Mouse (Mus musculus) heart, embryonic 13.5 days (tissue): ENCODE measurements at regions not wholly inside any gene's neighbourhood (a gene's known extent, or its start where the extent isn't known, plus 50 kb on each side); places are given as distances from the start of the nearest gene placed in this dataset.
A peak's percentile ranks its signal among the peaks of the same experiment; 100 is the strongest.

ENCODE experiments used
- ATAC-seq: fragments of 200-750 bp; cut with Nextera tagmentation; 2 replicates; pipeline ENCODE4 v1.8.0; 2017; ENCODE audit warnings: moderate TSS enrichment; ENCODE audit not compliant: insufficient number of reproducible peaks, low FRiP score, low TSS enrichment; ENCODE audit errors: extremely low read depth
- H3K27ac ChIP-seq: fragments of 300-500 bp; sonication (generic); replicated peaks from 2 replicates; pipeline ENCODE4 v1.5.1; 2015; ENCODE audit warnings: moderate library complexity, mild to moderate bottlenecking, inconsistent platforms
- H3K27me3 ChIP-seq: fragments of 300-500 bp; sonication (generic); replicated peaks from 2 replicates; pipeline ENCODE4 v1.6.1; 2015; ENCODE audit warnings: mild to moderate bottlenecking, inconsistent platforms
- H3K36me3 ChIP-seq: fragments of 300-500 bp; sonication (generic); 2 replicates; pipeline ENCODE4 v1.6.1; 2015; ENCODE audit warnings: mild to moderate bottlenecking, inconsistent platforms
- H3K4me1 ChIP-seq: fragments of 300-500 bp; sonication (generic); 2 replicates; pipeline ENCODE4 v1.6.1; 2015; ENCODE audit warnings: inconsistent platforms
- H3K4me2 ChIP-seq: fragments of 300-500 bp; sonication (generic); 2 replicates; pipeline ENCODE4 v1.6.1; 2015; ENCODE audit warnings: inconsistent platforms, mild to moderate bottlenecking, moderate library complexity
- H3K4me3 ChIP-seq: fragments of 300-500 bp; sonication (generic); 2 replicates; pipeline ENCODE4 v1.5.1; 2015; ENCODE audit warnings: moderate library complexity, mild to moderate bottlenecking, inconsistent platforms
- H3K9ac ChIP-seq: fragments of 300-500 bp; sonication (generic); 2 replicates; pipeline ENCODE4 v1.6.1; 2015; ENCODE audit warnings: inconsistent platforms, mild to moderate bottlenecking, moderate library complexity
- H3K9me3 ChIP-seq: fragments of 300-500 bp; sonication (generic); 2 replicates; pipeline ENCODE4 v1.6.1; 2016; ENCODE audit warnings: inconsistent platforms
- WGBS: fragments of 180-500 bp; shearing (Covaris S2); methylation state at CpG from one replicate; pipeline ENCODE4 v1.1.7; 2015; ENCODE audit warnings: mixed read lengths; 5-methylcytosine and 5-hydroxymethylcytosine counted together

- Histone ChIP-seq H3K27me3 (no peaks in the 10 kb centered on the region), H3K4me3 (no peak overlapping the region), H3K27ac (no peak overlapping the region), H3K9me3 (no peaks in the 10 kb centered on the region), H3K36me3 (no peaks in the 10 kb centered on the region), H3K9ac (no peak overlapping the region), H3K4me2 (no peak overlapping the region), H3K4me1 (no peaks in the 10 kb centered on the region)
- no peak for ATAC-seq
- WGBS: 62% methylated on average over 8 of the region's 8 CpGs
These were observed 192.3 kb upstream of the Snx19 start for GRCm38 (mm10) chr9:30234501-30235163.

GRCm38 (mm10) chr9:30235791-30236190 is 191.1 kb upstream of the Snx19 start:
- Histone ChIP-seq H3K4me3 (no peak overlapping the region), H3K4me2 (no peak overlapping the region), H3K36me3 (no peaks in the 10 kb centered on the region), H3K27me3 (no peaks in the 10 kb centered on the region), H3K9me3 (no peaks in the 10 kb centered on the region), H3K9ac (no peak overlapping the region), H3K4me1 (no peaks in the 10 kb centered on the region), H3K27ac (no peak overlapping the region)
- ATAC-seq: no peak
- WGBS: 72% methylated on average over 3 of the region's 3 CpGs

GRCm38 (mm10) chr9:30242107-30242506 is 184.8 kb upstream of the Snx19 start:
- 77% methylated on average over 5 of the region's 5 CpGs for WGBS
- no peaks in the 10 kb centered on the region for H3K36me3 ChIP-seq
- H3K27ac ChIP-seq: no peak overlapping the region

GRCm38 (mm10) chr9:30264533-30265168 is 162.3 kb upstream of the Snx19 start:
- ATAC-seq: no peak
- H3K36me3 ChIP-seq: no peaks in the 10 kb centered on the region
- no peak overlapping the region for H3K4me3 ChIP-seq
- WGBS: 33% methylated on average over 11 of the region's 11 CpGs
- H3K27me3 ChIP-seq: 0 out of 2 replicates have a peak, but pooled peaks cover 4% of the 10 kb centered on the region
- no peak overlapping the region for H3K4me2 ChIP-seq
- H3K9ac ChIP-seq: no peak overlapping the region
- no peak overlapping the region for H3K27ac ChIP-seq
- H3K9me3 ChIP-seq: no peaks in the 10 kb centered on the region
- no peaks in the 10 kb centered on the region for H3K4me1 ChIP-seq

More at GRCm38 (mm10) chr9:30242107-30242506, 184.8 kb upstream of the Snx19 start:
- no peak for ATAC-seq
- Histone ChIP-seq H3K4me2 (no peak overlapping the region), H3K4me1 (no peaks in the 10 kb centered on the region), H3K9ac (no peak overlapping the region), H3K4me3 (no peak overlapping the region), H3K9me3 (no peaks in the 10 kb centered on the region), H3K27me3 (no peaks in the 10 kb centered on the region)

GRCm38 (mm10) chr9:30271081-30271480 is 155.8 kb upstream of the Snx19 start:
- Histone ChIP-seq H3K4me3 (no peak overlapping the region), H3K27ac (no peak overlapping the region), H3K4me1 (no peaks in the 10 kb centered on the region), H3K27me3 (no peaks in the 10 kb centered on the region), H3K4me2 (no peak overlapping the region), H3K9ac (no peak overlapping the region), H3K36me3 (no peaks in the 10 kb centered on the region), H3K9me3 (no peaks in the 10 kb centered on the region)
- 72% methylated on average over 5 of the region's 5 CpGs for WGBS
- ATAC-seq: no peak

GRCm38 (mm10) chr9:30273836-30274235 is 153.1 kb upstream of the Snx19 start:
- Histone ChIP-seq H3K9me3 (no peaks in the 10 kb centered on the region), H3K4me3 (no peak overlapping the region), H3K9ac (no peak overlapping the region), H3K27ac (no peak overlapping the region), H3K4me1 (no peaks in the 10 kb centered on the region), H3K27me3 (no peaks in the 10 kb centered on the region), H3K36me3 (no peaks in the 10 kb centered on the region), H3K4me2 (no peak overlapping the region)
- WGBS: 59% methylated on average over 4 of the region's 4 CpGs
- ATAC-seq: no peak

GRCm38 (mm10) chr9:30278231-30278630 is 148.7 kb upstream of the Snx19 start:
- no peak overlapping the region for H3K4me2 ChIP-seq
- WGBS: 73% methylated on average over 1 of the region's 1 CpGs
- H3K4me3 ChIP-seq: no peak overlapping the region
- no peaks in the 10 kb centered on the region for H3K27me3 ChIP-seq
- H3K36me3 ChIP-seq: no peaks in the 10 kb centered on the region
- H3K9me3 ChIP-seq: no peaks in the 10 kb centered on the region
- no peak overlapping the region for H3K27ac ChIP-seq
- peaks cover 4% of the 10 kb centered on the region for H3K4me1 ChIP-seq
- no peak overlapping the region for H3K9ac ChIP-seq
- no peak for ATAC-seq

- H3K4me2 ChIP-seq: no peak overlapping the region
- no peaks in the 10 kb centered on the region for H3K27me3 ChIP-seq
- H3K9me3 ChIP-seq: no peaks in the 10 kb centered on the region
- H3K4me3 ChIP-seq: no peak overlapping the region
- 76% methylated on average over 12 of the region's 12 CpGs for WGBS
- no peaks in the 10 kb centered on the region for H3K36me3 ChIP-seq
- no peak overlapping the region for H3K9ac ChIP-seq
- H3K27ac ChIP-seq: no peak overlapping the region
- ATAC-seq: no peak
- peaks cover 16% of the 10 kb centered on the region for H3K4me1 ChIP-seq
These were observed 143.7 kb upstream of the Snx19 start for GRCm38 (mm10) chr9:30283080-30283770.

GRCm38 (mm10) chr9:30283771-30284148 is 143.1 kb upstream of the Snx19 start:
- Histone ChIP-seq H3K9me3 (no peaks in the 10 kb centered on the region), H3K36me3 (no peaks in the 10 kb centered on the region), H3K27me3 (no peaks in the 10 kb centered on the region), H3K9ac (no peak overlapping the region), H3K4me1 (peaks cover 16% of the 10 kb centered on the region), H3K4me3 (no peak overlapping the region), H3K4me2 (no peak overlapping the region), H3K27ac (no peak overlapping the region)
- WGBS: 69% methylated on average over 4 of the region's 4 CpGs
- ATAC-seq: no peak

- ATAC-seq: no peak
These were observed 142.2 kb upstream of the Snx19 start for GRCm38 (mm10) chr9:30284562-30285323.

GRCm38 (mm10) chr9:30285324-30285599 is 141.6 kb upstream of the Snx19 start:
- Histone ChIP-seq H3K27ac (no peak overlapping the region), H3K4me3 (no peak overlapping the region), H3K36me3 (no peaks in the 10 kb centered on the region), H3K27me3 (no peaks in the 10 kb centered on the region), H3K4me1 (peaks cover 16% of the 10 kb centered on the region), H3K4me2 (no peak overlapping the region), H3K9ac (no peak overlapping the region), H3K9me3 (no peaks in the 10 kb centered on the region)
- no peak for ATAC-seq
- 59% methylated on average over 2 of the region's 2 CpGs for WGBS

More at GRCm38 (mm10) chr9:30284562-30285323, 142.2 kb upstream of the Snx19 start:
- Histone ChIP-seq H3K9me3 (no peaks in the 10 kb centered on the region), H3K4me2 (peak overlapping the region; percentile 51), H3K36me3 (no peaks in the 10 kb centered on the region), H3K27ac (no peak overlapping the region), H3K9ac (no peak overlapping the region), H3K4me3 (no peak overlapping the region), H3K27me3 (no peaks in the 10 kb centered on the region), H3K4me1 (peaks cover 16% of the 10 kb centered on the region)
- WGBS: 37% methylated on average over 16 of the region's 16 CpGs
